Mouse (Mus musculus): ENCODE measurements around the gene Smim24.

The Smim24 gene

DNA sequence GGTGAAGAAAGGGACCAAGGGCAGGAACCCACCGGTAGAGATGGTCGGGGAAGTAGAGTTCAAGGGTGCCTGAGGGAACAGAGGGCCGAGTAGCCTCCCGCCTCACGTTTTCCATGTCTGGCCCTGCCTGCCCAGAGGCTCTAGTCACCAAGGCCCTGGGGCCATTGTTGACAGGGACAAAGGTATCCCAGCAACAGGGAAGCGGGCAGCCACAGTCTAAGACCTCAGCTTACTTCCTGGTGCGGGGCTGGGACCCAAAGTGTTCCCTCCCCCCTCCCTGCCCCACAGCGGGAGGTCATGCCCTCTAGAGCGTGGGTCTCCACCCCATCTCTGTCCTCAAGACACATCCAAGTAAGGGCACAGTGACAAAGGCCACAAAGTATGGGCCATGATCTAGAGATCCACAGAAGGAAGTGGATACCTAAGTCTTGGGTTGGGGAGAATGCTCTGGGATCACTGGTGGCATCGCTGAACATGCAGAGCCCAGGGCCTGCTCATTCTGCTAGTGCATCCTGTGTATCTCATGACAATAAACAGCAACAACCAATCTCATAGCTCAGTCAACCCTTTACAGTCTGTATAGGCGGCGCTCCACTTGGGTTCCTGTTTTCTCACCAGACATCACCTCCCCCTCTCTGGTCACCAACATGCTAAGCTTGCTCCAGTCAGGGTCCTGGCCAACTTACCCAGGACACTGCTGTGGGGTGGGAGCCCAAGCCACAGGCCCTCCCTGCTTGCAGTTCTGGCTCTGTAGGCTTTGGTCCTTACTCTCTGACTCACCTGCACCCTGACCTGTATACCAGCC, 27.0 kb upstream of the Smim24 start, which contains the start of gene 4930404N11Rik:
4930404N11Rik (minus strand) TSS at position 145 of the 805 bp plus-strand sequence.
- no peak for DNase-seq (ENCODE audit: low spot score)

DNA sequence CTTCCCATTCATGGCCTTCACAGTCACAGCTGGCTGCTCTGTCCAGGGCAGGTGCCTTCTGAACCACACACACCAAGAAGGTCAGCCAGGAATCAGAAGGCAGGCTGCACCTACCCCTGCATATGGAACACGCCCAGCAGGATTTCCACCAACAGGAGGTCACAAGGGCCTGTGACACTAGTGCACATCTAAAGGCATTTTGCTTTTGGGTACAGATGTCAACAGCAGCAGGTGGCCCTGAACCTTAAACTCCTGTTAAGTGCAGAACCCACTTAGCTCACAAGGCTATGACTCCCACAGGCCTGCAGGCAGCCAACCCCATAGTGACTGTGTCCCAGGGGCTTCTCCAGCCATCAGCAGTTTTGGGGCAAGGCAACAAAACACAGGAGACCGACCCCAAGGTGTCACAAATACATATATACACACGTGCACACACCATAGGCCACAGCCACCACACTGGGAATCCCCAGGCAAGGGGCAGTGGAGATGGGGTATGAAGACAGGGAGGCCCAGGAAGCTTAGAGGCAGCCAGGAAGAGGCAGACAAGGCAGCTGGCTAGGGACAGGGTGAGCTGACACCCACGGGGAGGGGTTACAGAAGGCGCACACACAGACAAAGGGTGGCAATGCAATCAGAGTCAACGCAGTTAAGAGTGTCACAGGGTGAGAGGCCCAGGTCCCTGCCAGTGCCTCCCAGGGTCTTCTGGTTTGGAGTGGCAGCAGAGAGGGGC, 26.2 kb upstream of the Smim24 start:
- DNase-seq (ENCODE audit: low spot score), result no peak

GRCm38 (mm10) chr10:81367207-81367495, 25.7 kb upstream of the Smim24 start:
- no peak for DNase-seq (ENCODE audit: low spot score)

DNA sequence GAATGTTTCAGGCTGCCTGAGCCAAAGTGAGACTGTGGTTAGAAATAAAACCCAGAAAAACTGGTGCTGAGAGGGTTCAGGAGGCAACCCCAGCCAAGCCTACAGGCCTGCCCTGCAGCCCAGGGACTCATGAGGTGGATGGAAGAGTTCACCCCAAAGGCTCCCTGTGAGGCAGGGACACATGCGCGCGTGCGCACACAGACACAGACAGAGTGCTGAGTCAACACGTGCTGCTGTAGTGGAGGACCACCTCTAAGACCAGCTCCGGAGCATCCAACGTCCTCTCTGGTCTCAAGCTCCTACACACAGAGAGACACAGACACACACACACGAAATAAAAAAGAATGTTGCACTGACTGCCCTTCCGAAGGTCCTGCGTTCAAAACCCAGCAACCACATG, 17.5 kb upstream of the Smim24 start:
- DNase-seq (ENCODE audit: low spot score), result no peak

DNA sequence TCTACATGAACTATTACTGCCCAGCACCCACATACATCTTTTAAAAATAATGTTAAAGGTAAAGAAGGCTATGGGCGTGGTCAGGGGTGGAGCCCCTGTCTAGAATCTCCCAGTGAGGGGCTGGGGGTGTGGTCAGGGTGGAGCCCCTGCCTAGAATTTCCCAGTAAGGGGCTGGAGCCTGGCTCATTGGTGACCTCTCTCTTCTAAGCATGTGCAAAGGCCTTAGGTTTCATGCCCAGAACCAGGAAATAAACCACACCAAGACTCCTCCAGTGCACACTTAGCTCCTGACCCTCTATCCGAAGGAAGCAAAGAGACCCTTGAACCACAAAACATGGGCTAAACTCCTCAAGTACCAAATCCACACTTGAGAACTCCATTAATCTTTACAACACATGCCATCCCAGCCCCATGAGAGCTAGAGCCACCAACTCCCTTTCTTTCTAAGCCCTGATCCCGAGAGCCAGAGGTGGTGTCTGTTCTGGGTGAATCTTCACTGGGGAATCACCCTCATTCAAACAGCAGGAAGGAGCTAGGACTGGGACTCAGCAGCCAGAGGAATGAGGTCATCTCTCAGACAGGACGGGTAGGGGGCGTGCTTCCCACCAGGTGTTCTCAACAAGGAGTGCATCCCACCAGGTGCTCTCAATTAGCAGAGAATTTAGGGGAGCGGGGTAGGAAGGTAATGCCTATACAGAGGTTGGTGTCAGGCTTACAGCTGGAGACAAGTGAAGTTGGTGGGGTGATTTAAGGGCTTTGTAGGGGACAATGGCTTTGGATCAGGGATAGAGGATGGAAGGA, 16.1 kb upstream of the Smim24 start:
- no peak for DNase-seq (ENCODE audit: low spot score)

GRCm38 (mm10) chr10:81377362-81377664, 15.5 kb upstream of the Smim24 start:
- no peak for DNase-seq (ENCODE audit: low spot score)

- DNase-seq (ENCODE audit: low spot score), result no peak
Measured at GRCm38 (mm10) chr10:81377793-81378552, 14.9 kb upstream of the Smim24 start, which contains the start of gene Fzr1. Fzr1 (minus strand) TSS chr10:81378516.

DNA sequence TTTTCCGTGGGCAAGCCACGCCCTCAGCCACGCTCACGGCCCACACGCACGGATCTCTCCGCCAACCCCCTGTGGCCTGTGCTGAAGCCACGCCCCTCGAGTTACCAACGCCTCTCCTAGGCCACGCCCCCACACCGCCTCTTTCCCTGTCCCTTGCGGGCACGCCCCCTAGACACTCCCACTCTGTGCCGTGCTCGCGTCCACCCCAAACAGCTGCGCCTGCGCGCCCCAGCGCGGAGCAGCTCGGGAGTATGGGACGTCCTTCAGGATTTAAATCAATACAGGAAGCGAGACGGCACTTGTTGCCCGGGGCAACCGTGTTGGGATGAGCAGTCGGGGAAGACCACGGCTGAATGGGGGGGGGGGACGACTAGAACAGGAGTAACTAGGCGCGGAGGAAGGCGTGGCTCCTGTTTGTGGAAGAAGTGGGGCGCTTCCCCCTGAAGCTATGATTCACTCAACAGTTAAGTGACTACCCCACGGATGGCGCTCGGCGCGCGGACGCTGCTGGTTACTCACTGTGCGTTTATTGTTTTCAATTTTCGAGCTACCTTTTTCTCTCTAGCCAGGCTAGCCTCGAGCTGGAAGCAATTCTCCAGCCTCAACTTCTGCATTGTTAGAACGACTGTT, 14.2 kb upstream of the Smim24 start:
- DNase-seq (ENCODE audit: low spot score), result peak; percentile 100

DNA sequence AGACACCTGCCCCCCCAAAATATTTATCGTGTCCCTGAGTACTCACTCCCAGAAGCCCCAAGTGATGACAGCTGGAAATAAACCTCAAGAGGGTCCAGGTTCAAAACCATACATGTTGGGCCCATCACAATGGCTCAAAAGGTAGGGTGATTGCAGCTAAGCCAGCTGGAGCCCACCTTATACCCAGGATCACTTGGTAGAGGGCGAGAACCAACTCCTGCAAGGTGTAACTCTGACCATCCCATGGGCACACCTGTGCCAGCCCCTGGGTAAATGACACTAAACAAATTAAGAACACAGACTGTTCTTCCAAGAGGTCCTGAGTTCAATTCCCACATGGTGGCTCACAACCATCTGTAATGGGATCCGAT, 13.7 kb upstream of the Smim24 start:
- DNase-seq (ENCODE audit: low spot score), result no peak

DNA sequence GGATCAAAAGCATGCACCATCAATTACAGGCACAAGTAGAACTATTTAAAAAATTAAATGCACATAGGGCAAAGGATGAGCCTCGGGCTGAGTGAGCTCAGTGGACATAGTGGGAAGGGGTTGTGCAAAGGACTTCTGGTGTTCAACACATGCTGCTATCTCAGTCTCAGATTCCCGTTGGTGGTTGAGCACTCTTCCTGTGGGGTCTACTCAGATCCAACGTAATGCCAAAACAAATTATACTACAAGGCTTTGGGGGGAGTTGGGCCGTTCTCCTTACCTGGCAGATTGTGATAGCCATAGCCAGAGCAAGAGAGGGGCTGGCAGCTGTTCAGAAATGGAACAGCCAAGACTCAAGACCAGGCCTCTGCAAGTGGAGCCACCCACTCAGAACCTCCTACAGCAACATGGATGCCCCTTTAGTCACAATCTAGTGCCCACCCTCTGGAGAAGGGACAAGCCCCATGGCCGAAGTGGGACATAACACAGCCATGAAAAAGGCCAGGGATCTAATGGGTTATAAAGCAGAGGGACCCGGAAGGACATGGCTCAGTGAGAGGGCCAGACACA, 13.0 kb upstream of the Smim24 start:
- no peak for DNase-seq (ENCODE audit: low spot score)

DNA sequence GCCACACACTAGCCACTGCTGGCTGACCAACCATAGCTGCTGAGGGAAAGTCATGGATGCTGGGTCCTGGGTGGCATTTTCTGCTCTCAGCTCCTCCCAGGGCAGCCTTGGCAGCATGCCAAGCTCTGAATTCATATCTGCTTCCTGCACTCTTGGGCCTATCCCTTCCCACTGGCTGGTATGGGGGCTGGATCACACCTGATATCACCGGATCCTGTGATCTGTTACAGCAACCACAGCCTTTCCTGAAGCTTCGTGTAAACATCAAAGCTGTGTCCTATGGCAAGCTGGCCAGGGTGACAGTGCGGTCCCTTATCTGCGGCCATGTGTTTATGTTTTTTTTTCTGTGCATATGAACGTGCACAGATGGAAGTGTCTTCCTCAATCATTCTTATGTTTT, 10.8 kb upstream of the Smim24 start:
- DNase-seq (ENCODE audit: low spot score), result no peak

DNA sequence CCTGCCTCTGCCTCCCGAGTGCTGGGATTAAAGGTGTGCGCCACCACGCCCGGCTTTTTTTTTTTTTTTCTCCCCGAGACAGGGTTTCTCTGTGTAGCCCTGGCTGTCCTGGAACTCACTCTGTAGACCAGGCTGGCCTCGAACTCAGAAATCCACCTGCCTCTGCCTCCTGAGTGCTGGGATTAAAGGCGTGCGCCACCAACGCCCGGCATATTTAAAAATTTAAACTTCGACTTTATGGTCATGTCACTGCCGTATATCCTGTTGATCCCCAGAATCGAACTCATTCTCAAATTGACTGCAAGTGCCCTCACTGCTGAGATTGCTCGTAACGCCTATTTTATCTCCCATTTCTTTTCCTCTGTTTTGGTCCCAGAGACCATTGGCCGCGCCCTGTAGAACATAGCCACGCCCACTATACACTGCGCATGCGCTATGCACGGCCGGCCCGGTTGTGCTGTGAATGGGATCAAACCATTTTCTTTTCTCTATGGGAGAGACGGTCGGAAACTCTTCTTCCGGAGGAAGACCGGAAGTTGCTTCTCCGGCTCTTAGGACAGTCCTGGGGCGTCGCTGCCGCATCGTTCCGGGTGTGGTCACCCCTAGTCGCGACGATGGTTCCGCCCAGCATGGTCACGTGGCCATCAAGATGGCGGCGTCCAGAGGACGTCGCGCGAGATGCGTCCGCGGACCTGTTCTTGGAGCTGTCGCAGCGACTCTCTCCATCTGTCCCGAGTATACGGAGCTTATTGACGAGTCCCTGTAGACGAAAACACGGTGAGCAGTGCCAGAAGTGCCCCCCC, 8.8 kb upstream of the Smim24 start, which contains the start of the genes Dohh and Gm48551:
Dohh (plus strand) TSS at position 627 of the 803 bp plus-strand sequence.
Gm48551 (plus strand) TSS at position 665 of the 803 bp plus-strand sequence.
- DNase-seq (ENCODE audit: low spot score), result peak; percentile 99

- no peak for DNase-seq (ENCODE audit: low spot score)
Measured at GRCm38 (mm10) chr10:81384605-81384982, 8.3 kb upstream of the Smim24 start.

DNA sequence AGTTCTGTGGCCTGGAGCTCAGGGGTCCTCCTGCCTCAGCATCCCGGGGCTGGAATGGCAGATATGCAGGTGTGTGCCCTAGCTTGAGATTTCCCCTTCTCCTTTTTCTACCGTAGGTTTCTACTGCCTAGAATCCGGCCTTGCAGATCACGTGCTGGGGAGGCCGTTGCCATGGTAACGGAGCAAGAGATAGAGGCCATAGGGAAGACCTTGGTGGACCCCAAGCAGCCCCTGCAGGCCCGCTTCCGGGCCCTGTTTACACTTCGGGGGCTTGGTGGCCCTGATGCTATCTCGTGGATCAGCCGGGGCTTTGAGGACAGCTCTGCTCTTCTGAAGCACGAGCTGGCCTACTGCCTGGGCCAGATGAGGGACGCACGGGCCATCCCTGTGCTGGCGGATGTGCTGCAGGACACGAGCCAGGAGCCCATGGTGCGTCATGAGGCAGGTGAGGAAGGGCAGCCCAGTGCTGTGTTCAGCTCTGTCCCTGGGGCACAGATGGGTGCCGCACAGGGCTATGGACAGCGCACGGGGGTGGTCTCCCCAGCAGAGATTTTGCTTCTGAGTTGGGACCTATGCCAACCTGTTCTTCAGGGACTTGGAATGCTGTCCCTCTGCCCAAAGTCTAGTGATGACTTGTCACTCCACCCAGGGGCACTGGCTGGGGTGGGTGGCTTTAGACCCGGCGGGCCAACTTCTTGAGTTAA, 7.1 kb upstream of the Smim24 start:
- DNase-seq (ENCODE audit: low spot score), result no peak

GRCm38 (mm10) chr10:81387716-81388115, 5.1 kb upstream of the Smim24 start:
- DNase-seq (ENCODE audit: low spot score), result no peak

- DNase-seq (ENCODE audit: low spot score), result no peak
Measured at GRCm38 (mm10) chr10:81388505-81389055, 4.3 kb upstream of the Smim24 start, which contains the start of gene Gm48552. Gm48552 (plus strand) TSS chr10:81389005.

DNA sequence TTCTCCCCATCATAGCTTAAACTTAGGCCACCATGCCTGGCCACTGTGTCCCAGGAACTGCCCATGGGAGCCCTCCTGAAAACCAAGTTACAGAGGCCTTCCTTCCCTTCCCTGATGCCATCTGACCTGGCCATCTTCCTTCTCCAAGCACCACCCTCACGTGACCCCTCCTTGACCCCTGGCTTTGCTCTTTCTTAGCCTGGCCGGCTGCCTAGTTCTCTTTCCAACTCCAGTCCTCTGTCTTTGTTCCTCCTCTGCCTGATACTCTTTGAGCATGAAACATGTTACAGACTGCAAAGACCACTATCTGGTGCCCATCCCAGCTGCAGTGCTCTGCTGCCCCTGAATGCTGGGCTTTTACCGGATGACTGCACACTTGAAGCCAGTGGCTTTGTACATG, 3.5 kb upstream of the Smim24 start:
- no peak for DNase-seq (ENCODE audit: low spot score)

GRCm38 (mm10) chr10:81389801-81390677, 2.8 kb upstream of the Smim24 start:
- DNase-seq (ENCODE audit: low spot score), result no peak

- DNase-seq (ENCODE audit: low spot score), result no peak
Measured at GRCm38 (mm10) chr10:81390678-81390965, 2.2 kb upstream of the Smim24 start.
